Mouse (Mus musculus): ENCODE data around the gene Mbl1. TPM values are rescaled to one million over a fixed set of nuclear protein-coding genes. Genes with fewer than 3 reads are reported as not detected.

Mbl1 gene
- polyA plus RNA-seq, 1 experiment from 2014 or later: not detected

DNA sequence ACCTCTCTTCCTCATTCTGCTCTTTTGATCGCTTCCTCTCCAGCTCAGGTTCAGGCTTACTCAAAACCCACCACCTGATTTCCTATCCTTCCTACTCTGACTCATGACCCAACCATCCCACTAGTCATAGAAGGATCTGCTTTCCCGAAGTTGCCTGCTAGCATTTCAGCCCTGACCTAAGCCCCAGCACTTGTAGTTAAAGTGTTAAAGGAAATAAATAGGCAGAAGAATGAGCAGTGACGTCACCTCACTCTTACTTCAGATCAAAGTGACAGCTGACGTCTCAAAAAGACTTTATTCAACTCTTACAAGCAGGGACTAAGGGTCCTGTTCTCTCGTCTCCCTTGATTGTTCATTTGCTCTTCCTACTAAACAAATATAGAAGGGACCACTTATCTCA, 16.0 kb downstream of the Mbl1 start:
- Histone ChIP-seq H3K4me3 (ENCODE audit: low read depth, low read length) (no peak overlapping the region), H3K9me3 (ENCODE audit: control insufficient read depth, low read length) (no peaks in the 10 kb centered on the region), H3K4me2 (ENCODE audit: low read depth, low read length, severe bottlenecking) (no peak overlapping the region), H3K36me3 (ENCODE audit: control insufficient read depth, insufficient read depth, low read length) (no peaks in the 10 kb centered on the region), H3K9ac (ENCODE audit: low read length) (no peak overlapping the region), H3K27ac (ENCODE audit: low read depth, low read length) (no peak overlapping the region), H3K4me1 (replicated peaks; ENCODE audit: control insufficient read depth, insufficient read depth, low read length) (no peaks in the 10 kb centered on the region), H3K27me3 (ENCODE audit: control insufficient read depth, insufficient read depth, low read length) (no peaks in the 10 kb centered on the region)
- DNase-seq (ENCODE audit: low spot score) (no peak), ATAC-seq (replicated peaks; ENCODE audit: low FRiP score) (no peak)
- WGBS: 64% methylated on average over 5 of the region's 5 CpGs

DNA sequence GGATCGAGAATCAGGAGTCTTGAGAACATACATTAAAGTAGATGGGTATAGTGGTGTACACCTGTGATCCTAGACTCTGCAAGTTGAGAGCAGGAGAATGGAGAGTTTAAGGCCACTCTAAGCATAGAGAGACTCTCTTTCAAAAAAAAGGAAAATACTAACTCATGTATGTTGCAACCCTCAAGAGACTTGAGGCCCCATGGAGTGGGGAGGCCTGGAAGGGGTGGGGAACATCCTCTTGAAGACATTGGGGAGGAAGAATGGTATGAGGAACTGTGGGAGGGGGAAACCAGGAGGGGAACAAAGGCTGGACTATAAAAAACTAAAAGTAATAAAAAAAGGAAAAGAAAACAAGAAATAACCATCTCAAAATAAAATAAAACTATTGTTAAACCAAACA, 17.3 kb downstream of the Mbl1 start:
- H3K27ac ChIP-seq (ENCODE audit: low read depth, low read length): no peak overlapping the region
- H3K4me1 ChIP-seq (replicated peaks; ENCODE audit: control insufficient read depth, insufficient read depth, low read length): no peaks in the 10 kb centered on the region
- WGBS: 97% methylated on average over 1 of the region's 1 CpGs
- H3K9me3 ChIP-seq (ENCODE audit: control insufficient read depth, low read length): no peaks in the 10 kb centered on the region
- DNase-seq (ENCODE audit: low spot score) (no peak), ATAC-seq (replicated peaks; ENCODE audit: low FRiP score) (no peak)
- H3K36me3 ChIP-seq (ENCODE audit: control insufficient read depth, insufficient read depth, low read length): no peaks in the 10 kb centered on the region
- H3K27me3 ChIP-seq (ENCODE audit: control insufficient read depth, insufficient read depth, low read length): no peaks in the 10 kb centered on the region
- no peak overlapping the region for H3K9ac ChIP-seq (ENCODE audit: low read length)
- no peak overlapping the region for H3K4me3 ChIP-seq (ENCODE audit: low read depth, low read length)
- H3K4me2 ChIP-seq (ENCODE audit: low read depth, low read length, severe bottlenecking): no peak overlapping the region

DNA sequence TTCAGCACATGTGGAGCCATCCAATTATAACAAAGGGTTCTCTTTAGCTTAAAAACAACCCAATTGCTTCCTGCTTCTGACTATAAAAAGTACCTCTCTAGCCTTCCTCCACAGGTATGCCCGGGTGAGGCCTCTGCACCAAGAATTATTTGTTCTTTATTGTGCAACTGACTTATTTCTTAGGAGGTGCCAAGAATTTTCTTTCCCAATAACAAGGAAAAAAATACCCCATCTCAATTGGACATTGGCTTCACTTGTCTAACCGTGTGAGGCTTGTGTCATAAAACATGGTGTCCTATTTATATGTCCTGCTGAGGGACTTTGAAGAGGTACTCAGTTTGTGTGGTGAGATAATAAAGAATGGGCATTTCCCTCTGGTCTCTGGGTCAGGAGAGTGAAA, 19.3 kb downstream of the Mbl1 start:
- no peak for DNase-seq (ENCODE audit: low spot score)
- Histone ChIP-seq H3K4me1 (replicated peaks; ENCODE audit: control insufficient read depth, insufficient read depth, low read length) (no peaks in the 10 kb centered on the region), H3K4me3 (ENCODE audit: low read depth, low read length) (no peak overlapping the region), H3K9ac (ENCODE audit: low read length) (no peak overlapping the region), H3K4me2 (ENCODE audit: low read depth, low read length, severe bottlenecking) (no peak overlapping the region), H3K27me3 (ENCODE audit: control insufficient read depth, insufficient read depth, low read length) (no peaks in the 10 kb centered on the region), H3K36me3 (ENCODE audit: control insufficient read depth, insufficient read depth, low read length) (no peaks in the 10 kb centered on the region), H3K27ac (ENCODE audit: low read depth, low read length) (no peak overlapping the region), H3K9me3 (ENCODE audit: control insufficient read depth, low read length) (no peaks in the 10 kb centered on the region)
- no peak for ATAC-seq (replicated peaks; ENCODE audit: low FRiP score)
- 83% methylated on average over 2 of the region's 2 CpGs for whole genome bisulfite sequencing

DNA sequence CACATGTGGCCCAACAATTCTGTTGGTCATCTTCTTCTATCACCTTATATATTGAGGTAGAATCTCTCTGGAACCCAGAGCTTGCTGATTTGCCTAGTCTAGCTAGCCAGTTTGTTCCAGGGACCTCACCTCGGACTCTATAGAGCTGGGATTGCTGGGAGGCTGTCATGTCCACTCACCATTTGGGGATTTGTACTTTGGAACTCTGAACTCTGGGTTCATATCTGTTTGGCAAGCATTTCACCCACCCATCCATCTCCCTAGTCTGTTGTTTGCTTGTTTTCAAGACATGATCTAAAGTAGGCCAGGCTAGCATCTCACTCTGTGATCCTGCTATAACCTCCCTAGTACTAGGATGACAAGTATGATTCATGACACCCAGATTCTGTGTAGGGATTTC, 23.5 kb downstream of the Mbl1 start:
- WGBS: 79% methylated on average over 1 of the region's 1 CpGs
- no peaks in the 10 kb centered on the region for H3K27me3 ChIP-seq (ENCODE audit: control insufficient read depth, insufficient read depth, low read length)
- no peak overlapping the region for H3K9ac ChIP-seq (ENCODE audit: low read length)
- no peaks in the 10 kb centered on the region for H3K36me3 ChIP-seq (ENCODE audit: control insufficient read depth, insufficient read depth, low read length)
- no peak for DNase-seq (ENCODE audit: low spot score)
- H3K4me3 ChIP-seq (ENCODE audit: low read depth, low read length): no peak overlapping the region
- H3K4me2 ChIP-seq (ENCODE audit: low read depth, low read length, severe bottlenecking): no peak overlapping the region
- no peaks in the 10 kb centered on the region for H3K9me3 ChIP-seq (ENCODE audit: control insufficient read depth, low read length)
- no peaks in the 10 kb centered on the region for H3K4me1 ChIP-seq (replicated peaks; ENCODE audit: control insufficient read depth, insufficient read depth, low read length)
- ATAC-seq (replicated peaks; ENCODE audit: low FRiP score): no peak
- no peak overlapping the region for H3K27ac ChIP-seq (ENCODE audit: low read depth, low read length)

DNA sequence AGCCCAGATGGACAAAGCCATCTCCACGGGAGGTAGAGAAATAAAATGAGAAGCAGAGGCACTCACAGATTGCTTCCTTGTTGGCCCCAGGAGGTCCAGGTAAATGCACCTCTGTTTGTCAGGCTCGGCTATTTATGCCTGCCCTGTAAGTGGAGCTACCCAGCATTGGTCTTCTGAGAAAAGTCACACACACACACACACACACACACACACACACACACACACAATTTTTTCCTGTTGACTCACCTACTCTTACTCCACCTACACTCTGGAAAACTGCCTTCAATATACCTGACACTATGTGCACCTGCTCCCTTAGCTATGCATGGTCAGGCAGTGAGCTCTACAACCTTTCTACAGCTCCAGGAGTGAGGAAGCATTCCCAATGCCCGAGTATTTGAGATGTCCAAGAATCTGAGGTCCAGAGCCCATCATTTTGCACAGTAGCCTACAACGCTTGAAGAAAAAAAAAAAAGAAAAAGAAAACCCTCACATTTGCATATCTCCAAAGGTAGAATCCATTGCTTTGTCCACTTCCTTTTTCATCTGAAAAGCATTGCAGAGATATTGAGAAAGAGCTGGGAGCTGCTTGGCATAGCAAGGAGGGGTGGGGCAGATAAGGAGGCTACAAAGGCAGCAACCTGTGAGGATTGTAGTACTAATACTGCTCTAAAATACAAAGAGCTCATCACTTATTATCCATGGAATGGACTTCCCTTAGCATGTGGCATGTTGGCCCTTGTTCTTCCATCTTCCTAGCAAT, 34.0 kb downstream of the Mbl1 start, which contains the start of gene Sftpd:
Gene Sftpd (minus strand): TSS at position 91 of the 763 bp plus-strand sequence.
- Histone ChIP-seq H3K36me3 (ENCODE audit: control insufficient read depth, insufficient read depth, low read length) (no peaks in the 10 kb centered on the region), H3K27me3 (ENCODE audit: control insufficient read depth, insufficient read depth, low read length) (no peaks in the 10 kb centered on the region), H3K27ac (ENCODE audit: low read depth, low read length) (no peak within 1 kb of the TSS), H3K4me2 (ENCODE audit: low read depth, low read length, severe bottlenecking) (no peak within 1 kb of the TSS), H3K9ac (ENCODE audit: low read length) (no peak within 1 kb of the TSS), H3K9me3 (ENCODE audit: control insufficient read depth, low read length) (no peaks in the 10 kb centered on the region), H3K4me1 (replicated peaks; ENCODE audit: control insufficient read depth, insufficient read depth, low read length) (no peaks in the 10 kb centered on the region), H3K4me3 (ENCODE audit: low read depth, low read length) (no peak within 1 kb of the TSS)
- DNase-seq (ENCODE audit: low spot score) (no peak), ATAC-seq (replicated peaks; ENCODE audit: low FRiP score) (no peak)
- WGBS: 78% methylated on average over 4 of the region's 4 CpGs

DNA sequence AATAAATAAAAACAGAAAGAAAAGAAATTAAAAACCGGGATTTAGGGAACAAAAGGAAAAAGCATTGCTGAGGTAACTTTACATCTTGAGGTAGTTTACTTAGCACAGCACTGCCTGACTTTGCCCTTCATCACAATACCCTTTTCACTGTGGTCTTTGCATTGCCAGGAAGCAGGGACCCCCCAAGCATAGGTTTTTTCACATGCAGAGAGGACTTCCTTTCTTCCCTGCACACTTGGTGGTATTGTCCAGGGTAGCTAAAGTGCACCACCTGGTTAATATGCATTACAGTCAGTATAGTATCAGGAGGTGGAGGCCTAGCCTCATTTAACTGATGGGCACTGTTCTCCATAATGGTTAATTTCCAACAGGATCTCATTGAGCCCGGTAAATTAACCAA, 38.2 kb downstream of the Mbl1 start:
- Histone ChIP-seq H3K27ac (ENCODE audit: low read depth, low read length) (no peak overlapping the region), H3K4me3 (ENCODE audit: low read depth, low read length) (no peak overlapping the region), H3K4me2 (ENCODE audit: low read depth, low read length, severe bottlenecking) (no peak overlapping the region), H3K9ac (ENCODE audit: low read length) (no peak overlapping the region), H3K27me3 (ENCODE audit: control insufficient read depth, insufficient read depth, low read length) (no peaks in the 10 kb centered on the region), H3K4me1 (replicated peaks; ENCODE audit: control insufficient read depth, insufficient read depth, low read length) (no peaks in the 10 kb centered on the region), H3K9me3 (ENCODE audit: control insufficient read depth, low read length) (peaks cover 2% of the 10 kb centered on the region; the same call in 1 of the 2 replicates), H3K36me3 (ENCODE audit: control insufficient read depth, insufficient read depth, low read length) (no peaks in the 10 kb centered on the region)
- no peak for DNase-seq (ENCODE audit: low spot score)
- no peak for ATAC-seq (replicated peaks; ENCODE audit: low FRiP score)
- 72% methylated on average over 2 of the region's 2 CpGs for WGBS

DNA sequence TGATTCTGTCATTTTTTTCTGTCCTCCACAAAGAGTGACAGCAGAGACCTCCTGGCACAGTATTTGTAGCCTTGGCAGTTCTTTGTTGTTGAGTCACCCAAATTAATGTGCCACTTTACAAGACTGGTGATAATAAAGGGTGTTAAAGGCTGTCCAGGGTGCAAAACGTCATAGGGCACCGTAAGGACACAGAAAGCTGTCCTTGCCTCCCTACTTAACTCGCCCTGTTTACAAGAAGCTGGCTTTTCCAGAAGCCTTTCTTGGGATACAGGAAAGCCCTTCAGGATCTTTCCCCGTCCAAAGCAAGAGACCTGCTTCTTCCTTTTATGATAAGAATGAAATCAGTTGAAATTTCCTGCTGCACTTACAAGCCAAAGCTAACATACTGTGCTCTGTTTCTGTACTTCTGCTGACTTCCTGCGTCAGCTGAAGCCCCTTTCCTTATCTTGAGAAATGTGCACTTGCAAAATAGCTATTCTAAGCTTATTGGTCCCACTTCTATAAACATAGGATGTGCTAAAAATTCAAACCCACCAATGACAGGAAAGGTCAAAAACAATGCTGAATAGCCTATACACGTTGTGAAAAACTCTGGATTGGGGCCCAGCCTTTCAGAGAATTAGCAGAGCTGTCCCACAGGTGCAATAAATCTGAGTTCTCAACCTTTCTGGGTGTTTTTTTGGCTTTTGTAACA, 46.9 kb downstream of the Mbl1 start:
- no peak overlapping the region for H3K9ac ChIP-seq (ENCODE audit: low read length)
- WGBS: 79% methylated on average over 6 of the region's 6 CpGs
- no peak overlapping the region for H3K27ac ChIP-seq (ENCODE audit: low read depth, low read length)
- no peaks in the 10 kb centered on the region for H3K4me1 ChIP-seq (replicated peaks; ENCODE audit: control insufficient read depth, insufficient read depth, low read length)
- H3K36me3 ChIP-seq (ENCODE audit: control insufficient read depth, insufficient read depth, low read length): no peaks in the 10 kb centered on the region
- H3K9me3 ChIP-seq (ENCODE audit: control insufficient read depth, low read length): no peaks in the 10 kb centered on the region
- H3K4me3 ChIP-seq (ENCODE audit: low read depth, low read length): no peak overlapping the region
- no peak overlapping the region for H3K4me2 ChIP-seq (ENCODE audit: low read depth, low read length, severe bottlenecking)
- DNase-seq (ENCODE audit: low spot score) (no peak), ATAC-seq (replicated peaks; ENCODE audit: low FRiP score) (no peak)
- no peaks in the 10 kb centered on the region for H3K27me3 ChIP-seq (ENCODE audit: control insufficient read depth, insufficient read depth, low read length)
